ENCODE assay signal across 14 mouse cellular contexts in genomic region chr11:45807820-45808219, GRCm38 (mm10). TPM values are rescaled to one million over a fixed set of nuclear protein-coding genes. Genes with fewer than 3 reads are reported as not detected.
DNase-seq lines count a peak whose midpoint lies in the region; ATAC-seq and TF ChIP-seq lines count a peak whose summit lies in the region.
"Had no signal": no experiment of that assay in that cellular context is flagged by ENCODE, and none has a peak within 500 bp of the region (broad histone marks: within the 10 kb centered on the region; RNA-seq: fewer than 3 reads in every experiment).

No protein-coding gene starts in this region.

- no peak overlapping the region for H3K9ac ChIP-seq in heart, adult 2 months (ENCODE audit: low read depth, low read length)
- H3K9ac ChIP-seq in liver, embryonic 11.5 days (ENCODE audit: low read depth, low read length) = peak overlapping the region; percentile 22; the same call in 1 of the 2 replicates
- no peak overlapping the region for H3K9ac ChIP-seq in hindbrain, embryonic 16.5 days (ENCODE audit: low read depth, low read length)
- no peak overlapping the region for H3K9ac ChIP-seq in forebrain, embryonic 13.5 days
- H3K9ac ChIP-seq: hindbrain, embryonic 15.5 days; lung, embryonic 15.5 days; midbrain, embryonic 13.5 days; neural tube, embryonic 15.5 days had no signal

- peak in 1 of 2 experiments; percentile 24 for DNase-seq in heart, adult 2 months
- no peak for DNase-seq in heart, postnatal 36 days
- peak; percentile 21 for DNase-seq in brain, adult 2 months (ENCODE audit: low read depth, low spot score)
- DNase-seq in liver, embryonic 11.5 days (ENCODE audit: low spot score) = no peak
- DNase-seq in testis, postnatal 10 days (ENCODE audit: low spot score) = no peak
- DNase-seq: cerebellum, postnatal 14 days; thymus, adult 2 months had no signal

- TF ChIP-seq EP300 in heart, adult 2 months (IDR thresholded peaks at IDR 0.05; ENCODE audit: insufficient read depth, low read depth, low read length) = no peak

- TF ChIP-seq CTCF in heart, adult 2 months (IDR thresholded peaks at IDR 0.05) = no peak

- no peak overlapping the region for H3K4me3 ChIP-seq in heart, adult 2 months
- H3K4me3 ChIP-seq in liver, embryonic 11.5 days (ENCODE audit: low read depth, low read length) = no peak overlapping the region
- H3K4me3 ChIP-seq in myocyte = no peak overlapping the region
- H3K4me3 ChIP-seq in hindbrain, embryonic 16.5 days (ENCODE audit: low read length) = no peak overlapping the region
- H3K4me3 ChIP-seq in forebrain, embryonic 13.5 days = no peak overlapping the region
- H3K4me3 ChIP-seq: hindbrain, embryonic 15.5 days; lung, embryonic 15.5 days; midbrain, embryonic 13.5 days; neural tube, embryonic 15.5 days had no signal

- no peak overlapping the region for H3ac ChIP-seq in myocyte (ENCODE audit: control insufficient read depth, insufficient read length)

- no peak overlapping the region; the same call in none of the 2 replicates for H3K4me2 ChIP-seq in liver, embryonic 11.5 days
- peak overlapping the region; percentile 8 for H3K4me2 ChIP-seq in myocyte (ENCODE audit: low read depth)
- H3K4me2 ChIP-seq in hindbrain, embryonic 16.5 days (ENCODE audit: low read length) = no peak overlapping the region
- H3K4me2 ChIP-seq in forebrain, embryonic 13.5 days = no peak overlapping the region
- H3K4me2 ChIP-seq: hindbrain, embryonic 15.5 days; lung, embryonic 15.5 days; midbrain, embryonic 13.5 days; neural tube, embryonic 15.5 days had no signal

- peak; percentile 59 for TF ChIP-seq POLR2A in heart, adult 2 months (IDR thresholded peaks at IDR 0.05; ENCODE audit: insufficient read depth, low read depth, low read length)
- no peak for TF ChIP-seq POLR2A in myocyte (IDR thresholded peaks at IDR 0.05; ENCODE audit: insufficient read length, low read depth)

- no peak overlapping the region for H3K27ac ChIP-seq in heart, adult 2 months
- H3K27ac ChIP-seq in liver, embryonic 11.5 days (ENCODE audit: low read depth, low read length) = peak overlapping the region; percentile 68
- no peak overlapping the region for H3K27ac ChIP-seq in hindbrain, embryonic 16.5 days (ENCODE audit: low read depth, low read length)
- no peak overlapping the region for H3K27ac ChIP-seq in forebrain, embryonic 13.5 days
- H3K27ac ChIP-seq: hindbrain, embryonic 15.5 days; lung, embryonic 15.5 days; midbrain, embryonic 13.5 days; neural tube, embryonic 15.5 days had no signal

- H3K9me3 ChIP-seq in liver, embryonic 11.5 days (ENCODE audit: control insufficient read depth, low read length) = no peaks in the 10 kb centered on the region
- H3K9me3 ChIP-seq in hindbrain, embryonic 16.5 days (ENCODE audit: control insufficient read depth, low read length) = no peaks in the 10 kb centered on the region
- H3K9me3 ChIP-seq in forebrain, embryonic 13.5 days (replicated peaks) = no peaks in the 10 kb centered on the region
- H3K9me3 ChIP-seq: hindbrain, embryonic 15.5 days; lung, embryonic 15.5 days; midbrain, embryonic 13.5 days; neural tube, embryonic 15.5 days had no signal

- ATAC-seq in liver, embryonic 11.5 days (replicated peaks; ENCODE audit: low FRiP score) = no peak
- no peak for ATAC-seq in hindbrain, embryonic 16.5 days
- no peak for ATAC-seq in forebrain, embryonic 13.5 days
- ATAC-seq: midbrain, embryonic 13.5 days had no signal

- no peaks in the 10 kb centered on the region; the same call in 1 of the 2 replicates for H3K36me3 ChIP-seq in heart, adult 2 months (ENCODE audit: control insufficient read depth, insufficient read depth, low read length)
- no peaks in the 10 kb centered on the region for H3K36me3 ChIP-seq in liver, embryonic 11.5 days (ENCODE audit: control insufficient read depth, insufficient read depth, low read length)
- H3K36me3 ChIP-seq in myocyte (ENCODE audit: control insufficient read depth, insufficient read depth) = no peaks in the 10 kb centered on the region
- no peaks in the 10 kb centered on the region for H3K36me3 ChIP-seq in hindbrain, embryonic 16.5 days (ENCODE audit: control insufficient read depth, insufficient read depth, low read length)
- no peaks in the 10 kb centered on the region for H3K36me3 ChIP-seq in forebrain, embryonic 13.5 days (ENCODE audit: poor library complexity, severe bottlenecking)
- H3K36me3 ChIP-seq: hindbrain, embryonic 15.5 days; lung, embryonic 15.5 days; midbrain, embryonic 13.5 days; neural tube, embryonic 15.5 days had no signal

- no peaks in the 10 kb centered on the region for H3K79me2 ChIP-seq in heart, adult 2 months (replicated peaks; ENCODE audit: control insufficient read depth, insufficient read depth, low read length)
- no peaks in the 10 kb centered on the region for H3K79me2 ChIP-seq in myocyte (ENCODE audit: control insufficient read depth, insufficient read depth)

- H3K4me1 ChIP-seq in heart, adult 2 months (ENCODE audit: control insufficient read depth, insufficient read depth, low read length) = peaks cover 3% of the 10 kb centered on the region
- peaks cover 52% of the 10 kb centered on the region for H3K4me1 ChIP-seq in liver, embryonic 11.5 days (replicated peaks; ENCODE audit: control insufficient read depth, insufficient read depth, low read length)
- H3K4me1 ChIP-seq in hindbrain, embryonic 16.5 days (ENCODE audit: control insufficient read depth, insufficient read depth, low read depth, low read length) = no peaks in the 10 kb centered on the region
- H3K4me1 ChIP-seq in forebrain, embryonic 13.5 days = no peaks in the 10 kb centered on the region
- H3K4me1 ChIP-seq: hindbrain, embryonic 15.5 days; lung, embryonic 15.5 days; midbrain, embryonic 13.5 days; neural tube, embryonic 15.5 days had no signal

- 51% methylated on average over 12 of the region's 12 CpGs for WGBS in heart, adult 2 months
- WGBS in liver, embryonic 11.5 days = 61% methylated on average over 12 of the region's 12 CpGs
- WGBS in hindbrain, embryonic 16.5 days = 85% methylated on average over 12 of the region's 12 CpGs
- 88% methylated on average over 12 of the region's 12 CpGs for WGBS in forebrain, embryonic 13.5 days

- H3K27me3 ChIP-seq in heart, adult 2 months (ENCODE audit: control insufficient read depth, insufficient read depth, low read length) = no peaks in the 10 kb centered on the region
- no peaks in the 10 kb centered on the region for H3K27me3 ChIP-seq in liver, embryonic 11.5 days (replicated peaks; ENCODE audit: control insufficient read depth, insufficient read depth, low read length)
- no peaks in the 10 kb centered on the region for H3K27me3 ChIP-seq in myocyte (ENCODE audit: control insufficient read depth, insufficient read depth, insufficient read length)
- H3K27me3 ChIP-seq in hindbrain, embryonic 16.5 days (replicated peaks; ENCODE audit: control insufficient read depth, insufficient read depth, low read length) = no peaks in the 10 kb centered on the region
- no peaks in the 10 kb centered on the region for H3K27me3 ChIP-seq in forebrain, embryonic 13.5 days
- H3K27me3 ChIP-seq: hindbrain, embryonic 15.5 days; lung, embryonic 15.5 days; midbrain, embryonic 13.5 days; neural tube, embryonic 15.5 days had no signal

- intact Hi-C loops in heart, adult 2 months (cut with DNase I) = no loop called here
- intact Hi-C loops in heart, postnatal 36 days (cut with DNase I) = no loop called here

TF ChIP-seq in myocyte, 11 proteins besides CTCF, POLR2A, EP300 and RAD21:
- TF ChIP-seq REST (IDR thresholded peaks at IDR 0.05; ENCODE audit: insufficient read depth, insufficient read length) = no peak
- no peak for TF ChIP-seq MAX (IDR thresholded peaks at IDR 0.05; ENCODE audit: low read depth)
- TF ChIP-seq MYOD1 (IDR thresholded peaks at IDR 0.05; ENCODE audit: control insufficient read depth in 1 of 3, insufficient read length in 2 of 3, low read depth in 2 of 3) = no peak
- no peak for TF ChIP-seq CEBPB (IDR thresholded peaks at IDR 0.05; ENCODE audit: insufficient read depth, poor library complexity, severe bottlenecking)
- TF ChIP-seq TCF3 (IDR thresholded peaks at IDR 0.05; ENCODE audit: insufficient read length, low read depth) = no peak
- no peak for TF ChIP-seq MYOG (IDR thresholded peaks at IDR 0.05; ENCODE audit: control insufficient read depth in 1 of 3, insufficient read depth in 1 of 3, insufficient read length in 2 of 3, low read depth in 2 of 3)
- no peak for TF ChIP-seq USF1 (IDR thresholded peaks at IDR 0.05; ENCODE audit: low read depth)
- no peak for TF ChIP-seq TCF12 (IDR thresholded peaks at IDR 0.05; ENCODE audit: insufficient read depth, poor library complexity, severe bottlenecking)
- TF ChIP-seq E2F4 (IDR thresholded peaks at IDR 0.05; ENCODE audit: insufficient read depth) = no peak
- no peak for TF ChIP-seq POLR2AphosphoS2 (IDR thresholded peaks at IDR 0.05; ENCODE audit: insufficient read length, low read depth)
- no peak for TF ChIP-seq SRF (IDR thresholded peaks at IDR 0.05; ENCODE audit: control insufficient read depth, insufficient read length, low read depth)

RNA-seq across cellular contexts. Expression of gene Clint1, which starts 44.0 kb away (rescaled TPM):
- total RNA-seq in heart, adult 2 months (2021) = 10 to 100 TPM; 42.0 to 45.7 TPM
- polyA plus RNA-seq in heart, adult 2 months (2012; rRNA removed) = 29.5 and 41.1 TPM in 2 replicates
- 10 to 100 TPM; 43.2 to 43.7 TPM for total RNA-seq in heart, postnatal 36 days (2021)
- polyA plus RNA-seq in liver, embryonic 11.5 days (2014; fragmentation: Nextera tagmentation; extraction: Ambion mirVana) = 102 and 113 TPM in 2 replicates
- 32.5 TPM for polyA plus RNA-seq in myocyte (2012; fragmentation: generic; extraction: Trizol)
- polyA plus RNA-seq in hindbrain, embryonic 16.5 days (2015; fragmentation: Nextera tagmentation; extraction: Ambion mirVana) = 39.4 and 43.4 TPM in 2 replicates
- polyA plus RNA-seq in forebrain, embryonic 13.5 days (2015; fragmentation: Nextera tagmentation; extraction: Ambion mirVana) = 49.8 and 51.0 TPM in 2 replicates
